Mouse (Mus musculus) intestine, postnatal 0 days (tissue): ENCODE measurements at regions not wholly inside any gene's neighbourhood (a gene's known extent, or its start where the extent isn't known, plus 50 kb on each side); places are given as distances from the start of the nearest gene placed in this dataset.

ENCODE experiments used
- ATAC-seq: fragments of 200-750 bp; cut with Nextera tagmentation; 2 replicates; pipeline ENCODE4 v1.8.0; 2017; ENCODE audit warnings: mild to moderate bottlenecking, moderate TSS enrichment, moderate library complexity
- H3K27ac ChIP-seq: fragments of 300-500 bp; sonication (generic); 2 replicates; pipeline ENCODE4 v1.5.1; 2014; ENCODE audit warnings: mild to moderate bottlenecking, low read depth, low read length, moderate library complexity
- H3K27me3 ChIP-seq: fragments of 300-500 bp; sonication (generic); replicated peaks from 2 replicates; pipeline ENCODE4 v1.6.1; 2014; ENCODE audit warnings: low read length, mixed read lengths; ENCODE audit not compliant: control insufficient read depth, insufficient read depth
- H3K36me3 ChIP-seq: fragments of 300-500 bp; sonication (generic); 2 replicates; pipeline ENCODE4 v1.6.1; 2014; ENCODE audit warnings: mild to moderate bottlenecking, moderate library complexity; ENCODE audit not compliant: control insufficient read depth, insufficient read depth
- H3K4me1 ChIP-seq: fragments of 300-500 bp; sonication (generic); replicated peaks from 2 replicates; pipeline ENCODE4 v1.6.1; 2014; ENCODE audit warnings: antibody characterized with exemption, low read length, mixed read lengths; ENCODE audit not compliant: control insufficient read depth, insufficient read depth
- H3K4me2 ChIP-seq: fragments of 300-500 bp; sonication (generic); replicated peaks from 2 replicates; pipeline ENCODE4 v1.6.1; 2014; ENCODE audit warnings: low read depth, mild to moderate bottlenecking, moderate library complexity
- H3K4me3 ChIP-seq: fragments of 300-500 bp; sonication (generic); 2 replicates; pipeline ENCODE4 v1.5.1; 2014; ENCODE audit warnings: low read depth, low read length
- H3K9ac ChIP-seq: fragments of 300-500 bp; sonication (generic); 2 replicates; pipeline ENCODE4 v1.6.1; 2014; ENCODE audit warnings: mild to moderate bottlenecking, low read depth, low read length
- H3K9me3 ChIP-seq: fragments of 300-500 bp; sonication (generic); 2 replicates; pipeline ENCODE4 v1.6.1; 2016; ENCODE audit warnings: mixed run types; ENCODE audit not compliant: control insufficient read depth
- CTCF ChIP-seq: sonication (generic); IDR thresholded peaks from 2 replicates; pipeline ENCODE4 v1.5.1; 2016; ENCODE audit warnings: low read depth, mild to moderate bottlenecking, control low read depth, antibody characterized with exemption, moderate library complexity
- WGBS: fragments of 180-500 bp; shearing (Covaris S2); extraction: QIAGEN DNeasy Blood & Tissue Kit; methylation state at CpG from one replicate; pipeline ENCODE4 v1.1.7; 2014; 5-methylcytosine and 5-hydroxymethylcytosine counted together

DNA sequence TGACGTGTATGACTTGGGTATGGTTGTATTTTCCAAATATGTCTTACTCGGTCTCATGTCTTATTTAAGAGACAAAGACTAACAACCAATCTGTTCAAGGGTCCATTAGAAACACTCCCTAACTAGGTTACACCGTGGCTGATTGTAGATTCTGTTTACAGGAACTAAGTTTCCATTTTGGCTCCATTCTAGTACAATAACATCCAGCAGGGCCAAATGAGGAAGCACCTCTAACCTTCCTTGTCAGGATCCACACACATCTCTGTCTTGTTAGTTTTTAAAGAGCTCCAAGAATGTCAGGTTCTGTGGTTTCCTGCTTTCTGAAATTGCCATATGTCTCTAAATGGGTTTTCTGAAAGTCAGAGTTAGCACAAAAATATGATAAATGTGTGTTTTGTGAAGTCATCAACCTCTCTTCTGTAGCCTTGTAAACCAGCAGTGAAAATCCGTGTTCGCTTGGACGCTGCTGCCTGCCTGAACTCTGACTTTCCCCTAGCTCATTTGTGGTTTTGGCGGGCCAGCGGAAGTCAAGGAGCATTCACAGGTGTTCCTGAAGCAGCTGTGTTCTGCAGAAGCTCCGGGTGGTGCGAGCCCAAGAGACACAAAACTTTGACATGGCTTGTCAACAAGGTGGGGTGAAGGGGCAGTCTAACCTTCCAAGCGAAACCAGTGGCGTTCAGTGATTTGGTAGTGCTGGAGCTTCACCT is 76.8 kb downstream of the Otud1 start:
- WGBS = 71% methylated on average over 12 of the region's 12 CpGs
- no peak for ATAC-seq
- H3K9me3 ChIP-seq = no peaks in the 10 kb centered on the region
- H3K4me1 ChIP-seq = no peaks in the 10 kb centered on the region
- no peak overlapping the region for H3K9ac ChIP-seq
- no peak overlapping the region for H3K4me2 ChIP-seq
- no peaks in the 10 kb centered on the region for H3K27me3 ChIP-seq
- no peak overlapping the region for H3K4me3 ChIP-seq
- no peak for TF ChIP-seq CTCF
- no peaks in the 10 kb centered on the region for H3K36me3 ChIP-seq
- H3K27ac ChIP-seq = no peak overlapping the region

DNA sequence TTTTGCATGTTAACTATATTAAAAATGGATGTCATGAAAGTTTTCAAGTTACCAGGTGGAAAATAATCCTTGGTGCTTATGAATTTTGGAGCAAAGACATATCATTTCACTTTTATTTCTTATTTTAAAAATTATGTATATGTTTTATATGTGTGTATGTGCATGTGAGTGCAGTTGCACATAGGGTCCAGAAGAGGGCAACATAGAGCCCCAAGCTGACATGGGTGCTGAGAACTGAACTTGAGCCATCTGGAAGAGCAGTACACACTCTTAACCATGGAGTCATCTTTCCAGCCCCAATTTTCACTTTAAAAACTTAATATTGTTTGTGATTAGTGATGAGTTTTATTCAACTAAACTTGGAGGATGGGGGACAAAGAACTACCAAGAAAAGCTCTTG is 84.0 kb downstream of the Otud1 start:
- H3K4me3 ChIP-seq = no peak overlapping the region
- ATAC-seq = no peak
- H3K9me3 ChIP-seq = no peaks in the 10 kb centered on the region
- no peak overlapping the region for H3K9ac ChIP-seq
- no peaks in the 10 kb centered on the region for H3K4me1 ChIP-seq
- no peak overlapping the region for H3K27ac ChIP-seq
- H3K27me3 ChIP-seq = no peaks in the 10 kb centered on the region
- TF ChIP-seq CTCF = no peak; the same call in 1 of the 2 replicates
- H3K4me2 ChIP-seq = no peak overlapping the region
- H3K36me3 ChIP-seq = no peaks in the 10 kb centered on the region

DNA sequence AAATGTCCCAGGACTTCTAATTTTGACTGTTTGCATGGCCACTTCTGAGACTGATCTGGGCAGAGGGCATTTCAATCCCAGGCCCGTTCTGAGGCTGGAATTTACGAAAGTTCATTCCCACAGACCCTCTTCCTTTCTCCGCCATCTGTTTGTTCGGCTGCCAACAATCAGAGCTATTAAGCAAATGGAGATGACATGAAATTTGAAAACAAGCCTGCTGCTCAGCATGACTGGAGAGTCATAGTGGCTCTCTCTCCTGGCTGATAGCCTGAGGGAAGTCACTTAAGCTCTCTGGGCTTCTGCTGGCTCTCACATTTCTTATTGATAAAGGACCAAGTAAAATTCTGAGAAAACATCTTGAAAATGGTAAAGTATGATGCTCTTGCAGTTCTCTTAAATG is 85.9 kb downstream of the Otud1 start:
- Histone ChIP-seq H3K4me3 (no peak overlapping the region), H3K36me3 (no peaks in the 10 kb centered on the region), H3K9ac (no peak overlapping the region), H3K4me1 (no peaks in the 10 kb centered on the region), H3K9me3 (no peaks in the 10 kb centered on the region), H3K4me2 (no peak overlapping the region), H3K27me3 (no peaks in the 10 kb centered on the region), H3K27ac (no peak overlapping the region)
- ATAC-seq = no peak
- WGBS = 59% methylated on average over 4 of the region's 4 CpGs
- no peak for TF ChIP-seq CTCF

DNA sequence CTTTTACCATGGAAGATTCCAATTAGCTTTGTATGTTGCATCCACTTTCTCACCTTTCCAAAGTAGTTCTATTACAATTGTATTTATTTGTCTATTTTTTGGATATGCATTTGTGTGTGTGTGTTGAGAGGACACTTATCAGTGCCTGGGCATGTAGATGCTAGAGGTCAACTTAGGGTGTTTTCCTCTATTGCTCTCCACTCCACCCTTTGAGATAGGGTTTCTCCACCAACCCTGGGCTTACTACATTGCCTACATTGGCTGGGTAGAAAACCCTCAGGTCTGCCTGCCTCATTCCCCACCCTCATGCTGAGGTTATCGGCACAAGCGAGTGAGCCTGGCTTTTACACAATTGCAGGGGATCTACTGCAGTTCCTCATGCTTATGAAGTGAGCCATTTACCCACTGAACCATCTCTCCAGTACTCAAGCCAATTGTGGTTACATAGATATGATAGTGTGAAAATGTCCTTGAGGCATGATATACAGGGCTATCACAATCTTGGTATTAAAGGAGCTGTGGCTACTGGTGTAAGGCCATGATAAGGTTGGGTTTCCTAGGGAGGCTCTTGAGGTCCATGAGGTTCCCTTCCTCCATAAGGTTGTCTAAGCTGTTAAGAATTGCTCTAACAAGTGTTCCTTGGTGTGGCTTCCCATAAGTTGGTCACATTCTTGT is 87.6 kb downstream of the Otud1 start:
- Histone ChIP-seq H3K9ac (no peak overlapping the region), H3K4me2 (no peak overlapping the region), H3K27me3 (no peaks in the 10 kb centered on the region), H3K27ac (no peak overlapping the region), H3K4me3 (no peak overlapping the region), H3K4me1 (no peaks in the 10 kb centered on the region), H3K36me3 (no peaks in the 10 kb centered on the region), H3K9me3 (no peaks in the 10 kb centered on the region)
- 89% methylated on average over 2 of the region's 2 CpGs for WGBS
- no peak for ATAC-seq
- TF ChIP-seq CTCF = no peak

DNA sequence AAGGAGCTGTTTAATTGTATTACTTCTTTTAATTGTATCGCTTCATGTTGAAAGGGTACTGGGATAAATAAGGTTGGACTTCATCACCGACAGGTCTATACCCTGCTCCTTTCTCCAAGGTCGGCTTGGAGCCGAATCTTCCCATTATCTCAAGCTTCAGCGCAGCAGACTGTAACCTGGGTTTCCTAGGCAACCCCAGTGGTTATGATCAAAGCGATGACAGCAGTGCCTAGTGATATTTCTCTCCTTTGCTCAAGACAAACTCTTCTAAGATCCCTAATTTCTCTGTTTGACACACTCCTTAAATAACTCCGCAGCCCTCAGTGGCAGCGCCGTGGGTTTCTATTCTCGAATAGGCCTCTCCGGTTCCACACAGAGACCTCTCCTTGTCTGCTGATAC is 95.2 kb downstream of the Otud1 start:
- WGBS = 88% methylated on average over 11 of the region's 11 CpGs
- no peaks in the 10 kb centered on the region for H3K4me1 ChIP-seq
- H3K27me3 ChIP-seq = no peaks in the 10 kb centered on the region
- no peak overlapping the region for H3K4me3 ChIP-seq
- no peaks in the 10 kb centered on the region for H3K36me3 ChIP-seq
- no peak for ATAC-seq
- H3K4me2 ChIP-seq = no peak overlapping the region
- no peak overlapping the region for H3K9ac ChIP-seq
- no peaks in the 10 kb centered on the region for H3K9me3 ChIP-seq
- no peak for TF ChIP-seq CTCF
- no peak overlapping the region for H3K27ac ChIP-seq

DNA sequence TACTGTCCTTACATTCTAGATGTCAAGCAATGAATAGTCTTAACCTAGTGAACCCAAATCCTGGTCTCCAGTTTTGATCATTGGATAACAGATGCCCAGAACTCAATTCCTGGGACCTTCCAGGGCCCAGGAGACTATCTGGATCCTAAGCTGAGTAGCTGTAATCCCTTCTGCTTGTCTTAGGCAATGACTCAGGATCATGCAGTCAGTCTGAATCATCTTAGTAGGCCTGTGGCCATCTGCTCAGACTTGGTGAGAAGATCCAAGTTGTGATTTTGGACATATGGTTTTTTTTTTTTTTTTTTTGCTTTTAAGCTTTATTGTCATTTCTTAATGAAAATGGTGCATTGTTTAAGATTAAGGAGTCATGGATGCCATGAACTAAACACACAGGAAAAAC is 95.9 kb downstream of the Otud1 start:
- Histone ChIP-seq H3K4me2 (no peak overlapping the region), H3K27ac (no peak overlapping the region), H3K9me3 (no peaks in the 10 kb centered on the region), H3K4me1 (no peaks in the 10 kb centered on the region), H3K4me3 (no peak overlapping the region), H3K27me3 (no peaks in the 10 kb centered on the region), H3K9ac (no peak overlapping the region), H3K36me3 (no peaks in the 10 kb centered on the region)
- no peak for ATAC-seq
- TF ChIP-seq CTCF = no peak
